11 mouse cellular contexts compared by ENCODE assay signal in genomic region chr13:54864048-54864447, GRCm38 (mm10).
DNase-seq lines count a peak whose midpoint lies in the region; ATAC-seq and TF ChIP-seq lines count a peak whose summit lies in the region.
"Had no signal": no experiment of that assay in that cellular context is flagged by ENCODE, and none has a peak within 500 bp of the region (broad histone marks: within the 10 kb centered on the region; RNA-seq: fewer than 3 reads in every experiment).

No protein-coding gene starts in this region.

- H3K27me3 ChIP-seq in thymus, adult 2 months (ENCODE audit: control insufficient read depth, insufficient read depth, low read length): no peaks in the 10 kb centered on the region
- 0 out of 2 replicates have a peak, but pooled peaks cover 2% of the 10 kb centered on the region for H3K27me3 ChIP-seq in forebrain, embryonic 12.5 days
- peaks cover 6% of the 10 kb centered on the region for H3K27me3 ChIP-seq in midbrain, embryonic 10.5 days (ENCODE audit: low read depth, poor library complexity, severe bottlenecking)
- H3K27me3 ChIP-seq in heart, embryonic 10.5 days (ENCODE audit: insufficient read depth, poor library complexity, severe bottlenecking): peaks cover 24% of the 10 kb centered on the region
- H3K27me3 ChIP-seq: liver, embryonic 13.5 days had no signal

- H3K27ac ChIP-seq in thymus, adult 2 months (ENCODE audit: control insufficient read depth, insufficient read depth, low read length): no peak overlapping the region
- no peak overlapping the region for H3K27ac ChIP-seq in forebrain, embryonic 12.5 days
- peak overlapping the region; percentile 74 for H3K27ac ChIP-seq in midbrain, embryonic 10.5 days (replicated peaks)
- H3K27ac ChIP-seq in heart, embryonic 10.5 days: no peak overlapping the region
- H3K27ac ChIP-seq: kidney, embryonic 15.5 days; liver, embryonic 13.5 days had no signal

- no peak overlapping the region for H3K4me2 ChIP-seq in forebrain, embryonic 12.5 days
- H3K4me2 ChIP-seq: kidney, embryonic 15.5 days; liver, embryonic 13.5 days had no signal

- WGBS in thymus, adult 2 months: 16% methylated on average over 10 of the region's 10 CpGs
- 40% methylated on average over 10 of the region's 10 CpGs for WGBS in forebrain, embryonic 12.5 days
- 59% methylated on average over 10 of the region's 10 CpGs for WGBS in midbrain, embryonic 10.5 days
- 44% methylated on average over 10 of the region's 10 CpGs for WGBS in heart, embryonic 10.5 days

- ATAC-seq in forebrain, embryonic 12.5 days (ENCODE audit: low FRiP score): peak; percentile 74

- DNase-seq in thymus, adult 2 months: peak; percentile 2
- DNase-seq in thymus, postnatal 10 days (ENCODE audit: low spot score in 2 of 2): no peak
- DNase-seq in midbrain, embryonic 10.5 days (ENCODE audit: low spot score): peak; percentile 29
- DNase-seq in heart, embryonic 10.5 days (ENCODE audit: low spot score): no peak
- DNase-seq in ovary, postnatal 36 days (ENCODE audit: low spot score): no peak
- no peak for DNase-seq in left cerebral cortex, adult 18-20 months (ENCODE audit: low spot score in 2 of 2)
- no peak for DNase-seq in adrenal gland, adult (ENCODE audit: inconsistent age in 2 of 2, low spot score in 1 of 2)
- DNase-seq: heart, postnatal 36 days; liver, embryonic 13.5 days had no signal

- H3K36me3 ChIP-seq in thymus, adult 2 months (ENCODE audit: control insufficient read depth, insufficient read depth, low read length): no peaks in the 10 kb centered on the region
- no peaks in the 10 kb centered on the region for H3K36me3 ChIP-seq in forebrain, embryonic 12.5 days (replicated peaks)
- no peaks in the 10 kb centered on the region for H3K36me3 ChIP-seq in midbrain, embryonic 10.5 days
- H3K36me3 ChIP-seq in heart, embryonic 10.5 days: no peaks in the 10 kb centered on the region
- H3K36me3 ChIP-seq: kidney, embryonic 15.5 days; liver, embryonic 13.5 days had no signal

- TF ChIP-seq CTCF in thymus, adult 2 months (IDR thresholded peaks at IDR 0.05; ENCODE audit: borderline replicate concordance, control insufficient read depth, extremely low read depth, insufficient read depth, low read length, poor library complexity): no peak

- peaks cover 16% of the 10 kb centered on the region for H3K4me1 ChIP-seq in thymus, adult 2 months (replicated peaks; ENCODE audit: control insufficient read depth, insufficient read depth, low read length)
- peaks cover 6% of the 10 kb centered on the region; the same call in 1 of the 2 replicates for H3K4me1 ChIP-seq in forebrain, embryonic 12.5 days
- peaks cover 11% of the 10 kb centered on the region for H3K4me1 ChIP-seq in midbrain, embryonic 10.5 days
- no peaks in the 10 kb centered on the region for H3K4me1 ChIP-seq in heart, embryonic 10.5 days
- H3K4me1 ChIP-seq: kidney, embryonic 15.5 days; liver, embryonic 13.5 days had no signal

- H3K9ac ChIP-seq in forebrain, embryonic 12.5 days: no peak overlapping the region
- H3K9ac ChIP-seq: kidney, embryonic 15.5 days; liver, embryonic 13.5 days had no signal

- no peak overlapping the region for H3K4me3 ChIP-seq in thymus, adult 2 months (ENCODE audit: control insufficient read depth, insufficient read depth, low read length)
- no peak overlapping the region for H3K4me3 ChIP-seq in forebrain, embryonic 12.5 days (replicated peaks)
- no peak overlapping the region for H3K4me3 ChIP-seq in midbrain, embryonic 10.5 days
- H3K4me3 ChIP-seq in heart, embryonic 10.5 days: no peak overlapping the region
- H3K4me3 ChIP-seq: kidney, embryonic 15.5 days; liver, embryonic 13.5 days had no signal

- H3K9me3 ChIP-seq in forebrain, embryonic 12.5 days: no peaks in the 10 kb centered on the region
- H3K9me3 ChIP-seq in midbrain, embryonic 10.5 days (replicated peaks): no peaks in the 10 kb centered on the region
- H3K9me3 ChIP-seq in heart, embryonic 10.5 days: no peaks in the 10 kb centered on the region
- H3K9me3 ChIP-seq: kidney, embryonic 15.5 days; liver, embryonic 13.5 days had no signal

- TF ChIP-seq POLR2A in thymus, adult 2 months (IDR thresholded peaks at IDR 0.05; ENCODE audit: control insufficient read depth, extremely low read depth, insufficient read depth, low read length, poor library complexity): no peak

Comparison
In these comparisons a context has a peak if more than half of its experiments do, and no peak if none do; other contexts are left out.
1. DNase-seq: peak in thymus, adult 2 months (single experiment) and midbrain, embryonic 10.5 days (single experiment); none in thymus, postnatal 10 days (0 of 2), heart, embryonic 10.5 days (single experiment), ovary, postnatal 36 days (single experiment), left cerebral cortex, adult 18-20 months (0 of 2) and adrenal gland, adult (0 of 2).